Mouse (Mus musculus): ENCODE measurements at regions not wholly inside any gene's neighbourhood (a gene's known extent, or its start where the extent isn't known, plus 50 kb on each side); places are given as distances from the start of the nearest gene placed in this dataset.

GRCm38 (mm10) chr2:134730547-134730946 is 55.3 kb upstream of the Plcb1 start:
- no peak for DNase-seq

GRCm38 (mm10) chr2:134726713-134727112 is 59.2 kb upstream of the Plcb1 start:
- peak; percentile 2 for DNase-seq

DNA sequence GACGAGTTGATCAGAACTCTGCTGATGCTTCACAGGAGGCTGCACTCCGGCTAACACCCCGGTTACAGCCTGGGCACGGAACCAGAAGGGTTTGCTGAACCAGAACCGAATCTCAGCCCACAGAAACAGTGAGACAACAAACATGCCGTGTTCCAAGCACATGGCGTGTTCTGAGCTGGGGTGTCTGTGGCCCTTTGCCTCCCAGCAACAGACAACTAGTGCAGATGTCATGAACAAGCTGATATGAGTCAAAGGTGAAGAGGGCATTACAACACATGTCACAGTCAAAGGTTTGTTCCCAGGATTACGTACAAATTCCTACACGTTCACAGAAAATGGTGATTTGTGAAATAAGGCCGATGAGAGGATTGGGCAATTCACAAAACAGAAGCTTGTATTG is 61.8 kb upstream of the Plcb1 start:
- DNase-seq = no peak

GRCm38 (mm10) chr2:134717815-134718362 is 68.0 kb upstream of the Plcb1 start:
- no peak for DNase-seq

GRCm38 (mm10) chr2:134716531-134716930 is 69.3 kb upstream of the Plcb1 start:
- no peak for DNase-seq

GRCm38 (mm10) chr2:134714001-134714400 is 70.1 kb upstream of the Tmx4 start:
- no peak for DNase-seq

DNA sequence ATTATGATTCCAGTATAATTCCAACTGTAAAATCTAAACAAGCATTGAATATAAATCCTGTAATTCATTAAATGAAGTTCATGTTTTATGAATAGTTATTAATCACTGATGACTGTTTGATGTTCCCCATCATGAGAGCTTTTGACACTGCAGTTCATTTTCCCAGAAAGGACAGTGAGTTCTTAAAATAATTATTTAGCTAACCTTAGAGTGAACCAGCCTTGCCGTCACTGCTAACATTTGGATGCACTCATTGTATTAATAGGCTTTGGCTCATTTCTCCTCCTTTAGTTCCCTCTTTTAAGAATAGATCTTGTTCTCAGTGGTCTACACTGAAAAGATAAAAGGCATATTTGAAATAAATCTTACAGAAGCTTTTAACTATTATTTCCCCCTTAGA is 64.8 kb upstream of the Tmx4 start:
- no peak for DNase-seq

- DNase-seq = no peak
Observed at GRCm38 (mm10) chr2:134703067-134703466, 59.1 kb upstream of the Tmx4 start.

DNA sequence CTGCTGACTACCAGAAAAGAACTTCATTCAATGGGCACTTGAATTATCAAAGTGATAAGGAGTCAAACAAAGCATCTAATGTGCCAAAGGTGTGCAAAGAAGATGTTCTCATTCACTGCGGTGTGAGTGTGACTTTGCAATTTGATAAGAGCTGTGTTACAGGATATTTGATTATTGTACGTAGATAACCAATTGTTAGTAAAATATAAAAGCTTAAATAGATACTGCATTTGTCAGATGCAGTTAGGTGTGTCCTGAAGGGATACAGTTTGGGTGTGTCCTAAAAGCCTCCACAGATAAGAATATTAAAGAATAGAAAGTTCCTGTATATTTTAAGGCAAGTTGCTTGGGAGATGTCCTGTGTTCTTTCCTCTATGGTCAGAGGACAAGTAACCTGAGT is 53.5 kb upstream of the Tmx4 start:
- no peak for DNase-seq

- no peak for DNase-seq
Observed at GRCm38 (mm10) chr2:134696394-134696793, 52.4 kb upstream of the Tmx4 start.
